Mouse (Mus musculus) monocyte, adult 5-6 weeks (primary cell): Measurements from ENCODE around the gene Scn3b. TPM values are rescaled to one million over a fixed set of nuclear protein-coding genes. Genes with fewer than 3 reads are reported as not detected.

Experiments
- ATAC-seq: fragments of 153-309, 156-312 bp; replicated peaks from 2 replicates; pipeline ENCODE4 v1.8.0; 2017; ENCODE audit warnings: mild to moderate bottlenecking; ENCODE audit not compliant: low TSS enrichment, insufficient number of reproducible peaks, severe bottlenecking, poor library complexity, low FRiP score
- total RNA-seq: library from RNA; stranded (forward); fragments of 200-1000, 200-491, 200-594 nt; gene quantifications from 3 replicates; pipeline ENCODE4 v1.2.3, GENCODE M21; 2017

The Scn3b gene
- not detected in 3 replicates for total RNA-seq

DNA sequence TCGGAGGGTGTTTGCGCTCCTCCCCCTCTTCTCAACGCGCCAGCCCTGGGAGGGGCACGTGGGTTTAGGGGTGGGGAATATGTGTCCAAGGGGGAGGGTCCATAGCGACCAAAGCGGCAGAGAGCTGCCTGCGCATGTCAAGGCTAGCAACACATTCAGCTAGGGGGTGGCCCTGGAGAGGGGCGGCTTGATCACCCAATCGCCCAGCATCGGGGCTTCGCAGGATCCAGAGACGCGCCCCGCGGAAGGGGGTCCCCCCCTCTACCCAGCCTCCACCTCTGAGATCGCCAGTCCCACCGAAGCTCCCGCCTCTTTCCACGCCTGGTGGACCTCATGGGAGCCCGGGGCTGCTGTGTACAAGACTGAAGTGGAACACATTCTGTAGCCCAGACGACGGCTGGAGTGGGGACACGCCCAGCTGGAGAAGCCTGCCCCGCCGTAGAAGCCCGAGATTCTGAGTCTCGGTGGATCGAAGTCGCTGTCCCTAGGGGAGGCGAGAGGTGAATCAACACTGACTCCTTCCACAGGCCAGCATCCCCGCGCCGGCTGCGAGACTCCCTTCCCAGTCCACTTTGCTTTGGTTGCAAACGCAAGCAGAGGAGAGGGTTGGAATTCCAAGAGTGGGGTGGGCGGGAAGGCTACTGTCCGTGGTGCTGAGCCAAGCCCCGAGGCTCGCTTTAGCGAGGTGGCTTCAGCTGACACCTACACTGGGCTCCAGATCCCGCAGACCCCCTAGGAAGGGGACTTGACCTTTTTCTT, at the start of gene Scn3b:
Gene Scn3b (plus strand): TSS at position 115 of the 759 bp plus-strand sequence.
- ATAC-seq: no peak

DNA sequence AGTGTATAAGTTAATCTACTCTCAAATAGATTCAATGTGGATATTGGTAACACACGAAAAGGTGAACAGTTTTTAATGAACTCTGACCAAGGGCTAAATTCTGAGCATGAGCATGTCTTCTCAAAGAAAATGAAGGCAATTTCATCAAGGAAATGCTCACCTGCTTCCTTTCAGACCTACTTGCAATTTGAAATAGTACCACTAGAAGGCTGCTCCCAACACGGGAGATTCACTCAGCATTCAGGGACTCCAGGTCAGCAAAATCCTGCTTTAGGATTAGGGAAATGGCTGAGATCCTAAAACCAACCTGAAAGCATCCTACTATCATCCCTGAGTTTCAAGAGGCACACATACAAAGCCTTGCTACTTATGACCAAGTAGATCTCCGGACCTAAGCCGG, 44.7 kb upstream of the Scn3b start:
- no peak for ATAC-seq

DNA sequence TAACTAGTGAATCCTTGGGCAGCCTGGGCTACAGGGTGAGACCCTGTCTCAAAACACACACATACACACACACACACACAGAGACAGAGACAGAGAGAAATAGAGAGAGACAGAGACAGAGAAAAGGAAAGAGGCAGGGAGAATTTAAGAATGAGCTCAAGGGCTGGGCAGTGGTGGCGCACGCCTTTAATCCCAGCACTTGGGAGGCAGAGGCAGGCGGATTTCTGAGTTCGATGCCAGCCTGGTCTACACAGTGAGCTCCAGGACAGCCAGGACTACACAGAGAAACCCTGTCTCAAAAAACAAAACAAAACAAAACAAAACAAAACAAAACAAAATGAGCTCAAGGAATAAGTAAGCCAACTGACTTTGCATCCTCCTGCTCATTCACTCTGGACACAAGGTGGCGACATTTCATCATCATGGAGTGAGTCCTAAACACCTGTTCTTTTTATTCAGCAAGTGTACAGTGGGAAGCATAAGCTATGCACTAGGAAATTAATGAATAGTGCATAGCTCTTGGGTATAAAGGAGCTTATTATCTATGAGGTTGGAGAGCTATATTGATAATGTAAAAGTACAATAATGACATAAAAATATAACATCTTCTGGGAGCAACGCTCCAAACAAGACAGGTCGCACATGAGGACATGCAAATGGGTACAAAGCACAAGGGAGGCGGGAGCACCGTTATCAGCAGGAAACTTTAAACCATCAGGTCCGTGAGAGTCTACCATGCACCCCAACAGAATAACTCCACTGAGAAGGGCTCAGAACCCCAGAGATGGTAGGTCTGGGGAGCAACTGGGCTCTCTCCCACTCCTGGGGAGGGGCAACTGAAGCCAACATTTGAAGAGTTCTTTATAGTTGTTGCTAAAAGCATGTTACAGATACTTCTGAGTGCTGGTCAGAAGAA, 40.9 kb upstream of the Scn3b start:
- ATAC-seq: no peak

DNA sequence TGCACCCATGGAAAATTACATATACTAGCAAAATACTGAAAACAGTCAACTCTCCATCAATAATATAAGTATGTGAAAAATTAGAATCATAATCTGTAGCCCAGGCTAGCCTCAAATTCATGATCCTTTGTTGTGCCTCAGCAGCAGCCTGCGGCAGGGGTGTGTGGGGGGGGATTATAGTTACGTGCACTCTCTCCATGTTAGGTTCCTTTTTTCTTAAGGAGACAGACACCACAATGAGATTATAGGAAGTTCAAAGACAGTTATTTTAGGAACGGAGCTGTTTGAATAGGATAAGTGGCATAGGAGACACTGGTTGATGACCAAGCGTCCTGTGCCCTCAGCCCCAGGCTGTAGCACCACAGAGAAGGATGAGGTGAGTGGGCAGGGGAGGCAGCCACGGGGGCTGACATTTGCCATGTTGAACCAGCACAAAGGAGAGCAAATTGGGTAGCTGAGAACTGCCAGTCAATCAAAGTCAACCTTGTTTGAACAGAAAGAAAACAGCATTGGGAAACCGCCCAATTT, 40.1 kb upstream of the Scn3b start:
- ATAC-seq: no peak

DNA sequence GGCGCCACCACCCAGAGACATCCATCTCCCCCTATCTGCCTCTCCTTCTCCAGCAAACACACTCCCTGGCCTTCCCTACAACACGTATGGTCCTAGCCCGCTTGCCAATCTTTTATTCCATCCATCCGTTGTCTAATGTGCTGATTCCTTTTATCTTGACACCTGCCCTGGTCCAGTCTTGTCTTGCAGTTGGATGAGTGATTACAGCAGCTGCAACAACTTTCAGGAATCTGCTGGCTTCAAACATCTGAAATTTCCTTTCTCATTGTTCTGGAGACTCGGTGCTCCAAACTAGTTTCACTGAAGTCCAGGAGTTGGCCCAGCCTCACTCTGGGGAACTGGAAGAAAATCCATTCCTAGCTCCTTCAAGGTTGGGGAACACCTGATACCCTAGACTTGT, 39.5 kb upstream of the Scn3b start:
- ATAC-seq: no peak

DNA sequence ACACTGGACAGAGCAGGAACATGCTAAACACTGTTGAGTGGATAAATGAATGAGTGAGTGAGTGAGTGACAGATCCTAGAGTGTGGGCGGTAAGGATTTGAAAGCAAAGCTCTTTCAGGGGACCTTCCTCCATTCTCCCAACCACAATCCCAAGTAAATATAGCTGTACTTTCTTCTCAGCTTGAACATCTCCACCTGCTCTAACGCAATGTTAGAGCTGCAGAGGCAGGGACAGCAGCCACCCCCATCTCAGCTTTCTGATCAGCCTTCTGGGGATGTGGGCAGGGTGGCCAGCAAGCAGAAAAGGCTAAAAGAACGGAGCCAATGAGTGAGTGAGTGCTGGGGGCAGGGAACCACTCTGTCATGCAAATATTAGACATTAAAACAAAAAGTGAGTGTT, 38.0 kb upstream of the Scn3b start:
- ATAC-seq: no peak

DNA sequence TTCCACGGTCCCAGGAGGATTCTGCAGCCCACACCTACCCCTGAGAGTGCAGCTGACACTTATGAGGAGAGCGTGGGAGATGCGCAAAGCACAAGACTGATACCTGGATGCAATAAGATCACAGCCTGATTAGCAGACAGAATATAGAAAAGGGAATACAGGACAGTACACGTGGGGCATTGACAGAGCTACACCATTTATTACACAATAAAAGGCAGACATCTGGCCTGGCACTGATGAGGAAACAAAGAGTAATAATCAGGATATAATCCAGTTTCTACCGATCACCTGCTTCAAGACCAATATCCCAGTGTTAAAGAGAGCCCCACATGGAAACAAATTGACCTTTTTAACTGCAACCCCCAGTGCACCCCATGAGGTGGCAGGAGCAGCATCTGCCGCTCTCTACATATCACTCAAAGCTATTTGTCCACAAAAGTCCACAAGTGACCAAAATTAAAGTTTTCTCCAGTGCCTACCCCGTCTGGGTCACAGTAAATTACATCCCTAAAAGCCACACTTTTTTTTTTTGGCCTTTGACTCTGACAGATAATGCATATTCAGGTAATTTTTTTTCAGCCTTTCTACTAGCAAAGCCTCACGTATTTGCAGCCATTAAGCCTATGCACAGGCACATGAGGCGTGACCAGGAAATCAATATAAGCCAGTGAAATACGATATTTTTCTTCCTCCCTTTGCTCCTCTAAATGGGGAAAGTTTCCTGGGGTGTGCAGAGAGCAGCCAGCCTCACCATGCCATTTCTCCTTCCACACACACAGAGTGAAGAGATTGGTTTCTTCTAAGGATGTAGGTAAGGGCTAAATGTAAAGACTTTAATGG, 34.6 kb upstream of the Scn3b start:
- ATAC-seq: no peak

DNA sequence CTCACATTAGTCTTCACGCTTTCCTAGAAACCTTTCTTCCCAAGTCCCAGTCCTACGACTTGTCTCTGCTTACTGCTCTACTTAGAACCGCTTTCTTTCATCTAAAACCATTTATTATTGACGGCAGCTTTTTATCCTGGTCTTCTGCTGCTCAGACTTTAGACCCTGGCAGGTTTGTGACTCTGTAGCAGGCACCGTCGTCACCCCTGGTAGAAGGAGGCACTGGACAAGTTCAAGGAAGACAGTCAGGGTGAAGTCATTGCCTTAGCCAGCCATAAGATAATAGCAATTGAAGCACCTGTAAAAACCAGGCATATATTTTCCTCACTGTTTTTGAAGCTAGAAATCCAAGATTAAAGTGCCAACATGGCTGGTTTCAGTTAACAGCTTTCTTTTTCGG, 33.8 kb upstream of the Scn3b start:
- ATAC-seq: no peak

DNA sequence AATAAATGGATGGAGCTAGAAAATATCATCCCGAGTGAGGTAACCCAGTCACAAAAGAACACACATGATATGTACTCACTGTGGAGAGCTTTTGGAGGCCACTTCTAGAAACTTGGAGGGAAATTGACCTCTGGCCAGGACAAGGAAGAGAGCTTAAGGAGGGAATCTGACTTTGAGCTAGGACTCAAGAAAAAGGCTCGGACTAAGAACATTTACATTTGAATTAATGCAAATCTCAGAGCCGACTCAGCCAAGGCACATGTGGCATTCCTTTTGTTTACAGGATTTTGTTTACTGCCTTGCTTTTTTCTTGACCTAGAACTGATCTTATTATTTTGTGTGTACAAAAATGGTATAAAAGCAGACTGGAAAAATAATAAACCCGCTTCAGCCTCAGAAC, 29.3 kb upstream of the Scn3b start:
- no peak for ATAC-seq

DNA sequence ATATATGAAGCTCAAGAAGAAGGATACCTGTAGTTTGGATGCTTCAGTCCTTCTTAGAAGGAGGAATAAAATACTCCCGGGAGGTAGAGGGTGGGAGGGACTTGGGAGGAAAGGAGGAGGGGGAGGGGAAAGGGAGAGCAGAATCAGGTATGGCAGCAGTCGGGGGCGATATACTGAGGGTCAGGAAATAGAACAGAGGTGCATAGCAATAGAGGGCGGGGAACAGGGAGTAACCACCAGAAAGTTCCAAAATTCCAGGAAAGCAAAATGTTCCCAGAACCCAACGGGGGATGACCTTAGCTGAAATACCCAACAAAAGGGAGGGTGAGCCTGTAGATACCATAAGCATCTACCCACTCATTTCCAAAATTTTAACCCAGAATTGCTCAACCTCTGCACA, 28.7 kb upstream of the Scn3b start:
- ATAC-seq: no peak

DNA sequence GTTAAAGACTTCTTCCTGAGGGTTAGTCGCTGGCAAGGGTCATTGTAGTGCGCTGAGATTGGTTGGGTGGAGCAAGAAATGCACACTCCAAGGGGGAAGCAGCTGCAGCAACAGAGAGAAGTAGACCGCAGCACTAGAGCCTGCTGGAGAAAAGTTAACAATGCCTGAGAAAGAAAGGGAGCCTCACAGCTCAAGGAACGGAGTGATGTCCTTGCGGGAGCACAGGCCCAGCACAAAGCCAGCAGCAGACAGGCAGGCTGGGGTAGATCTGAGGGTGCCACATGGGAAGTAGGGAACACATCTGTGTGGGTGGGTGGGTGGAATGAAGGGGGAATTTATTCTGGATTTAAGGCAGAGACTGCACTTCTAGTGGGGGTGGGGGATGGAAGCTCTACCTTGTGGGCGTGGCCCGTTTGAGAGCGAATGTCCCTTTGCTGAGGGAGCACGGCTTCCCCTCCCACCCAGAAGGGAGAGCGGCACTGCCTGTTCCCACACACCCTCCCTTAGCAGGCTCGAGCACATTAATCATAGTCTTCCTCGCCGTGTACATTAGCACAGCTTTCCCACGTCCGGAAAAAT, 27.7 kb upstream of the Scn3b start:
- ATAC-seq: no peak

DNA sequence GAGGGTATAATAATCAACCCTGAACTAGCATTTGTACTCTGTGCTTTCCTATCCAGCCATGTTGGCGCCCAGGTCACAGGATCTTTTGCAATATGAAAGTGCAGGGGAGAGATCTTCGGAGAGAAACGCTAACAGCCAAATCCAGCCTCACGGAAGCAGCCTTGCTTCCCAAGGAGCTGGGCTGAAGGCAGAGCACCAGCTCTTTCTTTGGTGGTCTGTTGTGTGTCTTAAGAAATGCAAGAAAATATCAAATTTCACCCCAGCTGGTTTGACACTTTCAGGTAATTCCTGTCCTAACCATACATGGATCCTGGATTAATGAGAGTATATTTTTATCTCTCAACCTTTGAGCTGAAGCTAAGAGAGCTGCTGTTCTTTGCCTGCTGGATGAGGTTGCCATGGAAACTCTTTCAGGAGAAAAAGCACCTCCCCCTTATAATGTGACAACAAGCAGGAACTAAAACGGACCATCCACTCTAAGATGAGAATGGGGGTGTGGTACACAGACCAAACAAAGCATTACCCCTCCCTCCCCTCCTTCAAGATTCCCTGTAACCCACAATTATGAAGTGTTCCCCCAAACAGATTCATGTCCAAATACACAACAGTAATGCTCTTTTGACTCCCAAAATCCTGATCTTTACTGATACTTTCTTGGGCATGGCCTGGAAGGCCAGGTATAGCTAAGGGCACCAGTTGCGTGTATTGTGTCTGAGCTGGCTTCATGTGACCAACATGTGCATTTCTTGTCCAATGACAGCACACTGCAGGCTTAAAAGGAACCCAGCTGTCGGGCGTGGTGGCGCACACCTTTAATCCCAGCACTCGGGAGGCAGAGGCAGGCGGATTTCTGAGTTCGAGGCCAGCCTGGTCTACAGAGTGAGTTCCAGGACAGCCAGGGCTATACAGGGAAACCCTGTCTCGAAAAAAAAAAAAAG, 26.8 kb upstream of the Scn3b start:
- ATAC-seq: no peak

DNA sequence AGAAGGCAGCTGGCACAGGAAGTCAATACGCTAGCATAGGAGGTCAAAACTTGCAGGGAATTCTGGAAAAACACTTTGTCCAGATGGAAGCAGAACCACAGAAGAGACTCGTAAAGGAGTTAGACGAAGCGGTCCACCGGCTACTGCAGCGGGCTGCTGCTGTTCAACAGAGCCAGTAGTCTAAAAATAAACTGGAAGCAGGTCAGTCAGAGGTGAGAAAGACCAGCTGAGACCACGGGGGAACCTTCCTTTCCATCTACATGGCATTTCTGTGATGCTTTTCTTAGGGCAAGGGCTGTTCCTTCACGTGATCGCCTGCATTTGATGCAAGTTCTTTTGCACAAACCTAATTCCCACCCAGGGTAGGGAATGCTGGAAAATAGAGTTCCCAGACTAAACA, 23.6 kb upstream of the Scn3b start:
- no peak for ATAC-seq

DNA sequence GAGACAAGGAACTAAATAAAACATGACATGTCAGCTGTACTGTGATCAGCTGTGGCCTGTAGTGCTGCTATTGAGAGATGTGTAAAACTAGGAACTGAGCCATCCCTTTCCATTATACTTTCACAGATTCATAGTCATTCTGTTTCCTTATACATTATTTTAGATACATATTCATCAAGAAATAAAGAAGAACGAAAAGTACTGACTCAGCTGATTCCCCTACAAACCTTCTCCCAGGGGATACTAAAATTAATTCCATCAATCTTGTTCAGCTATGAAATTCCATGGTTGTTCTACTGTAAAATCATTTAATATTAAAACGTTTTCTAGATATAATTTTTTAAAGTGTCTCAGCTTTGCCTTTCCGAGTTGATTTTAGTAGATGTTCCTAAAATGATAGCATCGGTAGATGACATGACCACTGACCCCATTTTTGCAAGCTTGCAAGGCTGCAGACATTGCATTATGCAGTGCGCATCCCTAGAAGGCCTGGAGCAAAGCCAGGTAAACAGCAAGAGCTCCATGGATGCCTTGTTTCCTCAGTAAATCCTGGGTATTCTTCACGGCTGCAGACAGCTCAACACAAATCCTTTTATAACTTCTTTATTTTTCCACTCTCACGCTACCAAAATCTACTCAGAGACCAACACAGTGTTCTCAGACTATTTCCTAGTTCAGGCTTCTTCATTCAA, 22.9 kb upstream of the Scn3b start:
- no peak for ATAC-seq

DNA sequence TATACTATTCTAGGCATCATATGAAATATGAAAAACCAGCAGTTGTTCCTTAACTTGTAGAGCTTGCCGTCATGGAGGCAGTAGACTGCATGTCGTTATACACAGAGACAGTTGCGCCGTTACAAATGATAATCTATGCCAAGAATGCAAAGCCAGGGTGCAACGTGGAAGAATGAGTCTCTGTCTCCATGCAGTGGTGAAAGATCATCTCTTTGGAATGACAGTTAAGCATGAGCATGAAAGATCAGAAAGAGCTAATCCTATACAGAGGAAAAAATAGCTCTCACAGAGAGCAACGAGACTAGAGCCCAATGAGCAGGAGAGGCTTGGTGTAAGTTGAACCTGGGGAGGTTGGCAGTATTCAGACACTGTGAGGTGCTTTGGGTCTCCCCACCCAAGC, 22.3 kb upstream of the Scn3b start:
- no peak for ATAC-seq

DNA sequence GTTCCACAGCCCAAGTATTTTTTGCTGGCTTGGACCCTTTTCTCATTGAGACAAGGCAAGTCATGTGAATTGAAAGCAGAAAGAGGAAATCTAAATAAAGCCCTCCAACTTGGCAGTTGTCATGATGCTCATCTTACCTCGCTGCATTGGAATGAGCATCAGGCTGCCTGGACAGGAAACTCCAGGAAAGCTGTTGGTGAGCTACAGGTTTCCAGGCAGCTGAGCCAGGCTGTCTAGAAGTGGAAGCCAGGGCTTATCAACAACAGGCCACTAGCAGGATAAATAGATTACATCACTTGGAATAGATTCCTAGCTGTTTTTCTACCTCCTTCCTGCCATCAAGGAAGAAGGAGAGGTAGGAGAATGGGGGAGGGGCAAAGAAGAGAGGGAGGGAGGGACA, 19.9 kb upstream of the Scn3b start:
- ATAC-seq: no peak

DNA sequence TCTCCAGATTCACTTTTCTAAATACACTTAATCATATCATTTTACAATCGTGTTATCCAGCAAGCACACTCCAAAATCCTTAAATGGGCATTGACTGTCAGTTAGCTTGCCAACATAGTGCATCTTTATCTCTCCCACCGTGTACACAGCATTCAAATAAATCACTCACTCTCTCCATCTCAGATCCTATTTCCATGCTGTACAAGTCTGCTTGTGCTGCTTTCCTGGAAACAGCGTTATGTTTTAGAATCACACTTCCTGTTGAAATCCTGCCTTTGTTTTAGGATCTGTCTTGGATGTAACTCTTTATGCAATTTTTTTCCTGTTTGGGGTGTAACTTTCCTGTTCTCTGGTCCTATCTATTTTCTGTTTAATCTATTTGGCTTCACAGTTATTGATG, 16.6 kb upstream of the Scn3b start:
- no peak for ATAC-seq
